Mouse (Mus musculus) left cerebral cortex, adult 2 months (tissue): ENCODE measurements at regions not wholly inside any gene's neighbourhood (a gene's known extent, or its start where the extent isn't known, plus 50 kb on each side); places are given as distances from the start of the nearest gene placed in this dataset.

Source experiments
- DNase-seq, 2 experiments: peaks; one replicate each; pipeline ENCODE4 v3.0.0; 2021 to 2022; ENCODE audit warnings: low spot score in 2 of 2, mixed read lengths in 1 of 2; ENCODE audit errors: extremely low spot score in 1 of 2
- H3K27ac ChIP-seq: fragments of 200-600 bp; 2 replicates; pipeline ENCODE4 v1.8.1; 2022
- H3K4me3 ChIP-seq: fragments of 200-600 bp; 2 replicates; pipeline ENCODE4 v1.8.1; 2022
- CTCF ChIP-seq: fragments of 200-600 bp; IDR thresholded peaks from 2 replicates; pipeline ENCODE4 v1.8.1; 2022; ENCODE audit warnings: antibody characterized with exemption, mild to moderate bottlenecking, moderate library complexity
- intact Hi-C: fragments of 180-260 bp; cut with DNase I; formaldehyde crosslinking; loops from one replicate; pipeline ENCODE4 v1.15.1; 2025

- intact Hi-C loops: no loop called here
- no peak for DNase-seq
- no peak for TF ChIP-seq CTCF
Observed at GRCm38 (mm10) chr5:43102590-43102989, 130.4 kb upstream of the Cpeb2 start.

DNA sequence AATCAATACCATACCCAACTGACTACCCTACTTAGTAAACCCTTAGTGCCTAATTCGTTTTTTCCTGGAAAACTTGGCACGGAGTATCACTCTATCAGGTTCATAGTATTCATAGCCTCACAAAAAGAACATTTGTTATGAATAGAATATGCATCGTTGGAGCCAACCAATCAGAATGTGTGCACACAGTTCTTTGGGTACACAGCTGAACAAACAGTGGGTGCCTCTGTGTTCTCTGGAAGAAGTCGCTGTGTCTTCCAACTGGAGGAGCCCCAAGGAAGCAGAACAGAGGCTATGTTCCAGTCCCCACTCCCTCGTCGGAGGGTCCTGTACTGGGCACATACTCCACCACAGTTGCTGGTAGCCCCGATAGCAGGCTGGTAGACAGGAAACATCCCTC, 129.2 kb upstream of the Cpeb2 start:
- H3K27ac ChIP-seq: no peak overlapping the region
- intact Hi-C loops: no loop called here
- TF ChIP-seq CTCF: no peak
- no peak for DNase-seq
- no peak overlapping the region for H3K4me3 ChIP-seq

More at GRCm38 (mm10) chr5:43102590-43102989, 130.4 kb upstream of the Cpeb2 start:
- H3K4me3 ChIP-seq: no peak overlapping the region
- no peak overlapping the region for H3K27ac ChIP-seq

DNA sequence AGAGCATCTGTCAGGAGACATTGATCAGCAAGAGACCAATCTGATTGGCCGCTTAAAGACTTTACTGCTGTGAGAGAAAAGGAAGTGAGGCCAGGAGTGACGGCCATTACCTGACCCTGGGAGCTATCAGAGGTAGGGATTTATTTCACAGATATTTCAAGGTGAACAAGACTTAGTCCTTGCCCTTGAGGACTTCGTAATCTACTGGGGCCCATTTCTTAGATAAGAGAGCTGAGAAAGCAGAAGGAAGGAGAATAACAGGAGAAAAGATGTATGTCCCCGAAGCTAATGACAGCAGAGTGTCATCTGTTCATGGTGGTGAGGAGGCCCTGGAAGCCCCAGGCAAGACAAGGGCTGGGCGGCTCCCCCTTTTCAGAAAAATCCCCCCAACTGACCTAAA, 127.4 kb upstream of the Cpeb2 start:
- Histone ChIP-seq H3K27ac (no peak overlapping the region), H3K4me3 (no peak overlapping the region)
- intact Hi-C loops: no loop called here
- no peak for TF ChIP-seq CTCF
- DNase-seq: no peak

DNA sequence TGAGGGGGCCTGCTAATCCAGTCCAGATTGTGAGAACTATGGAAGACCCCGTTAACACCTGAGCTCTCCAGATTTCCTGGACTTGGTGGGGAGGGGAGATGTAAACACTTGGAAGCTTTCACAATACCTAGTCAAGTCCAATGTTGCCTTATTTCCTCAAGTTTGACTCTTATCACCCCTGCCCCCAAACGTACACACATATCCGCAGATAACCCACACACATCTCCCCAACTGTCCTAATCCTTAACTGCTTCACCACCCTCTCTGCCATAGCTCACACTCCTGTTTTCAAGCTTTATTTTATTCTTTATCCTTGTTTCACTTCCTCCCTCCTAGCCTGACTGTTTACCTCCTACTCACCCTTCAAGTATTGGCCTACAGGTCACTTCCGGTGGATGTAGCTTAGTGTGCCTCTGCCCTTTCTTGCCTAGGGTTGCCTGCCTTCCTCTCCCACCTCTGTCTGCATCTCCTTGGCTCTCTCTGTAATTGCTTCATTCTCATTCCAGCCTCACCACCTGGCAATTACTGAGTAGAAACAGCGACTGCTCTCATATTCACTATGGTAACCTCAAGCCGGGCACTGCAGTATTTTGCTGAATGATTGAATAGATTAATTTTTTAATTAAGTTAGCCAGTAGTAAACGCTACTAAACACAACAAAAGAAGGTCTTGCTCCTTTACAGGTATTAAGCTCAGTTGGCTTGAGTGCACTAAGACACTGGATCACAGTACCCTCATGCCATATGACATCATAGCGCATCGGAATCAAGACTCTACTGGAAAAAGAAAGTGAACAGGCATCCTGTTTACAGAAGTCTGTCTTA, 125.3 kb upstream of the Cpeb2 start:
- intact Hi-C loops: no loop called here
- no peak for TF ChIP-seq CTCF
- no peak for DNase-seq
- H3K27ac ChIP-seq: no peak overlapping the region
- no peak overlapping the region for H3K4me3 ChIP-seq

DNA sequence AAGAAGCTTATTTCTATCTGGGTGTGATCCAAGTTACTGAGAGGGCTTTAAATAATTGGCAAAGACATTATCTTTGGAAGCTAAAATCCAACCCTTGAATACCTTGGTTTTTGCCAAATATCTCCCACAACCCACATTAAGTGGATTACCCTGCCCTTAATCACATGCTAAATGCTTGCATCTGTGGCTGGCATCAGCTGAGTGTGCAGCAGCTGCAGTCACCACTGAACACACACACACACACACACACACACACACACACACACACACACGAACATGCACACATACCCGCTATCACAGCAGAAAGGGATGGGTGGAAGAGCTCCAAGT, 124.7 kb upstream of the Cpeb2 start:
- intact Hi-C loops: no loop called here
- H3K27ac ChIP-seq: no peak overlapping the region
- no peak overlapping the region for H3K4me3 ChIP-seq
- DNase-seq: no peak
- TF ChIP-seq CTCF: no peak

- no peak for DNase-seq
- no peak for TF ChIP-seq CTCF
- intact Hi-C loops: no loop called here
- Histone ChIP-seq H3K4me3 (no peak overlapping the region), H3K27ac (no peak overlapping the region)
Observed at GRCm38 (mm10) chr5:43110122-43110521, 122.8 kb upstream of the Cpeb2 start.

DNA sequence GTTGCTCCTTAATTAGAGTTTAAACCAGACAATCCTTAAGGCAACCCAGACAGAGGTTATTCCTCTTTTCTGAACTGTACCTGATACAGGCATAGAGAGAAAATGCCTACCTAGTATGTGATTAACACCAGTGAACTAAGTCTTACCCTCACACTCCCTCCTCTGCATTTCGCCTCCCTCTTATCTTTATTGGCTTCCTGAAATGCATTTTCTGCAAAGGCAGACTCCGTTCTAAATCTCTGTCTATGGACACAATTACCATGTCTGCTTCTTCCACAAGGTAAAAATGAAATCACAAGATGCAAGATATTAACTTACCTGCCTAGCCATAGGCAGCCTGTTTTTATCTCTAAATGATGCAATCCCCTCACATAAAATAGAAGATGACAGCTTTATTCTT, 121.2 kb upstream of the Cpeb2 start:
- no peak for TF ChIP-seq CTCF
- intact Hi-C loops: no loop called here
- Histone ChIP-seq H3K4me3 (no peak overlapping the region), H3K27ac (no peak overlapping the region)
- DNase-seq: no peak

GRCm38 (mm10) chr5:43113405-43114119, 119.4 kb upstream of the Cpeb2 start:
- Histone ChIP-seq H3K4me3 (no peak overlapping the region), H3K27ac (no peak overlapping the region)
- intact Hi-C loops: no loop called here
- TF ChIP-seq CTCF: no peak
- DNase-seq: no peak

GRCm38 (mm10) chr5:43115507-43115906, 117.5 kb upstream of the Cpeb2 start:
- no peak for DNase-seq
- TF ChIP-seq CTCF: no peak
- no peak overlapping the region for H3K4me3 ChIP-seq
- no peak overlapping the region for H3K27ac ChIP-seq
- intact Hi-C loops: no loop called here

- Histone ChIP-seq H3K4me3 (no peak overlapping the region), H3K27ac (no peak overlapping the region)
- intact Hi-C loops: no loop called here
- no peak for DNase-seq
- TF ChIP-seq CTCF: no peak
Observed at GRCm38 (mm10) chr5:43116821-43117220, 116.1 kb upstream of the Cpeb2 start.

- no peak overlapping the region for H3K27ac ChIP-seq
- no peak for TF ChIP-seq CTCF
- intact Hi-C loops: no loop called here
- H3K4me3 ChIP-seq: no peak overlapping the region
- no peak for DNase-seq
Observed at GRCm38 (mm10) chr5:43121065-43121464, 111.9 kb upstream of the Cpeb2 start.

- TF ChIP-seq CTCF: no peak
- H3K4me3 ChIP-seq: no peak overlapping the region
- H3K27ac ChIP-seq: no peak overlapping the region
- no peak for DNase-seq
- intact Hi-C loops: no loop called here
Observed at GRCm38 (mm10) chr5:43124301-43124700, 108.7 kb upstream of the Cpeb2 start.
